In genomic region chr14:55083481-55083880, GRCm38 (mm10) we compare ENCODE assay signal across 1 mouse cellular context.
TF ChIP-seq lines count a peak whose summit lies in the region.

No protein-coding gene starts in this region.

TF ChIP-seq in ES-E14, 5 proteins besides CTCF, POLR2A, EP300 and RAD21:
- TF ChIP-seq MAFK (IDR thresholded peaks at IDR 0.05; ENCODE audit: insufficient read depth, low read depth, low read length): no peak
- TF ChIP-seq ZNF384 (IDR thresholded peaks at IDR 0.05; ENCODE audit: low read depth, low read length): no peak
- TF ChIP-seq HCFC1 (IDR thresholded peaks at IDR 0.05; ENCODE audit: borderline replicate concordance, insufficient read depth, low read length): no peak
- no peak for TF ChIP-seq ZC3H11A (IDR thresholded peaks at IDR 0.05; ENCODE audit: borderline replicate concordance, low read depth, low read length)
- no peak for TF ChIP-seq CHD2 (IDR thresholded peaks at IDR 0.05; ENCODE audit: low read depth, low read length)
TF ChIP-seq in ES-E14: peak in this region for 0.
